Mouse (Mus musculus) MEL (cell line): ENCODE measurements around the gene Pip4k2b. TPM values are rescaled to one million over a fixed set of nuclear protein-coding genes. Genes with fewer than 3 reads are reported as not detected.
A peak's percentile ranks its signal among the peaks of the same experiment; 100 is the strongest.

Experiments
- DNase-seq: peaks from one replicate; pipeline ENCODE4 v3.0.0; 2011; ENCODE audit warnings: low read depth, low spot score
- H3K27ac ChIP-seq: 2 replicates; pipeline ENCODE4 v1.5.1; 2012; ENCODE audit warnings: low read depth, mild to moderate bottlenecking, control low read depth, low read length, moderate library complexity; ENCODE audit not compliant: control insufficient read depth
- H3K27me3 ChIP-seq, 2 experiments: fragments of 150-350 bp in 1 of 2; sonication (generic) in 1 of 2; 2 replicates each; pipeline ENCODE4 v1.6.1; 2012; ENCODE audit warnings: low read length in 2 of 2, mild to moderate bottlenecking in 2 of 2, improper control_type of control experiment in 1 of 2, moderate library complexity in 1 of 2; ENCODE audit not compliant: insufficient read depth in 2 of 2, control insufficient read depth in 1 of 2
- H3K36me3 ChIP-seq, 2 experiments: 2 replicates each; pipeline ENCODE4 v1.6.1; 2012 to 2014; ENCODE audit warnings: low read length in 2 of 2, improper control_type of control experiment in 1 of 2, inconsistent platforms in 1 of 2, mild to moderate bottlenecking in 1 of 2; ENCODE audit not compliant: insufficient read depth in 2 of 2, control insufficient read depth in 1 of 2
- H3K4me1 ChIP-seq, 2 experiments: fragments of 150-350 bp in 1 of 2; sonication (generic) in 1 of 2; 2 replicates each; pipeline ENCODE4 v1.6.1; 2012; ENCODE audit warnings: low read length in 2 of 2, improper control_type of control experiment in 1 of 2, mild to moderate bottlenecking in 1 of 2; ENCODE audit not compliant: insufficient read depth in 2 of 2, control insufficient read depth in 1 of 2
- H3K4me3 ChIP-seq, 2 experiments: fragments of 150-350 bp in 1 of 2; sonication (generic) in 1 of 2; 2 replicates each; pipeline ENCODE4 v1.5.1; 2012; ENCODE audit warnings: low read depth in 2 of 2, low read length in 2 of 2, mild to moderate bottlenecking in 2 of 2, moderate library complexity in 2 of 2, control low read depth in 1 of 2, improper control_type of control experiment in 1 of 2; ENCODE audit not compliant: control insufficient read depth in 1 of 2, insufficient read depth in 1 of 2
- H3K79me2 ChIP-seq: 2 replicates; pipeline ENCODE4 v1.6.1; 2012; ENCODE audit warnings: mild to moderate bottlenecking, low read length, moderate library complexity; ENCODE audit not compliant: control insufficient read depth, poor library complexity, insufficient read depth
- H3K9ac ChIP-seq: 2 replicates; pipeline ENCODE4 v1.6.1; 2012; ENCODE audit warnings: low read depth, mild to moderate bottlenecking, control low read depth, low read length, moderate library complexity; ENCODE audit not compliant: control insufficient read depth, poor library complexity, severe bottlenecking
- H3K9me3 ChIP-seq: fragments of 150-350 bp; sonication (generic); replicated peaks from 2 replicates; pipeline ENCODE4 v1.6.1; 2012; ENCODE audit warnings: mild to moderate bottlenecking, low read length, improper control_type of control experiment, moderate library complexity; ENCODE audit not compliant: insufficient read depth
- CTCF ChIP-seq, 3 experiments: IDR thresholded peaks in 2 of 3; conservative IDR thresholded peaks in 1 of 3; 2 replicates each; pipeline ENCODE4 v1.5.1; 2011 to 2012; ENCODE audit warnings: low read length in 3 of 3, low read depth in 2 of 3, mild to moderate bottlenecking in 2 of 3, improper control_type of control experiment in 1 of 3, inconsistent platforms in 1 of 3, mixed read lengths in 1 of 3, moderate library complexity in 1 of 3; ENCODE audit not compliant: control insufficient read depth in 1 of 3, insufficient read depth in 1 of 3, poor library complexity in 1 of 3, severe bottlenecking in 1 of 3
- ELF1 ChIP-seq: IDR thresholded peaks from 2 replicates; pipeline ENCODE4 v1.6.1; 2014; ENCODE audit warnings: low read depth, mild to moderate bottlenecking, inconsistent platforms, low read length, improper control_type of control experiment, moderate library complexity
- GABPA ChIP-seq: IDR thresholded peaks from 2 replicates; pipeline ENCODE4 v1.6.1; 2012; ENCODE audit warnings: low read depth, mild to moderate bottlenecking, inconsistent platforms, low read length, improper control_type of control experiment, moderate library complexity
- GATA1 ChIP-seq: IDR thresholded peaks from 2 replicates; pipeline ENCODE4 v1.6.1; 2011; ENCODE audit warnings: low read depth, low read length, improper control_type of control experiment
- HCFC1 ChIP-seq: IDR thresholded peaks from 2 replicates; pipeline ENCODE4 v1.6.1; 2012; ENCODE audit warnings: low read depth, mild to moderate bottlenecking, inconsistent platforms, low read length, improper control_type of control experiment, moderate library complexity
- MAFK ChIP-seq: IDR thresholded peaks from 2 replicates; pipeline ENCODE4 v1.6.1; 2011; ENCODE audit warnings: low read depth, mild to moderate bottlenecking, low read length, improper control_type of control experiment, borderline replicate concordance
- MAX ChIP-seq: IDR thresholded peaks from 2 replicates; pipeline ENCODE4 v1.6.1; 2011; ENCODE audit warnings: low read length, improper control_type of control experiment
- MAZ ChIP-seq: IDR thresholded peaks from 2 replicates; pipeline ENCODE4 v1.6.1; 2012; ENCODE audit warnings: low read depth, mild to moderate bottlenecking, inconsistent platforms, low read length, improper control_type of control experiment
- MEF2A ChIP-seq: IDR thresholded peaks from 2 replicates; pipeline ENCODE4 v1.6.1; 2014; ENCODE audit warnings: low read depth, mild to moderate bottlenecking, inconsistent platforms, low read length, improper control_type of control experiment; ENCODE audit not compliant: poor library complexity, insufficient replicate concordance, severe bottlenecking; ENCODE audit errors: extremely low read depth
- MYC ChIP-seq: IDR thresholded peaks from 2 replicates; pipeline ENCODE4 v1.6.1; 2011; ENCODE audit warnings: low read depth, mild to moderate bottlenecking, low read length, improper control_type of control experiment, moderate library complexity
- NELFE ChIP-seq: IDR thresholded peaks from 2 replicates; pipeline ENCODE4 v1.6.1; 2011; ENCODE audit warnings: low read depth, low read length, improper control_type of control experiment
- NRF1 ChIP-seq: IDR thresholded peaks from 2 replicates; pipeline ENCODE4 v1.6.1; 2014; ENCODE audit warnings: low read depth, mild to moderate bottlenecking, inconsistent platforms, low read length, improper control_type of control experiment, moderate library complexity; ENCODE audit not compliant: poor library complexity, insufficient read depth, severe bottlenecking
- POLR2A ChIP-seq, 2 experiments: IDR thresholded peaks; 2 replicates each; pipeline ENCODE4 v1.6.1; 2011 to 2012; ENCODE audit warnings: low read length in 2 of 2, mild to moderate bottlenecking in 2 of 2, control low read depth in 1 of 2, improper control_type of control experiment in 1 of 2, low read depth in 1 of 2, moderate library complexity in 1 of 2; ENCODE audit not compliant: control insufficient read depth in 1 of 2, insufficient read depth in 1 of 2, poor library complexity in 1 of 2
- POLR2AphosphoS5 ChIP-seq: IDR thresholded peaks from 2 replicates; pipeline ENCODE4 v1.6.1; 2012; ENCODE audit warnings: low read depth, borderline replicate concordance, mild to moderate bottlenecking, inconsistent platforms, low read length, moderate library complexity, mixed read lengths
- RAD21 ChIP-seq: IDR thresholded peaks from 2 replicates; pipeline ENCODE4 v1.6.1; 2011; ENCODE audit warnings: mild to moderate bottlenecking, low read depth, low read length, improper control_type of control experiment
- RCOR1 ChIP-seq: IDR thresholded peaks from 2 replicates; pipeline ENCODE4 v1.6.1; 2012; ENCODE audit warnings: low read depth, mild to moderate bottlenecking, inconsistent platforms, low read length, improper control_type of control experiment
- TAL1 ChIP-seq: IDR thresholded peaks from 2 replicates; pipeline ENCODE4 v1.6.1; 2012; ENCODE audit warnings: mild to moderate bottlenecking, inconsistent platforms, low read length, moderate library complexity, mixed read lengths
- TBP ChIP-seq: IDR thresholded peaks from 2 replicates; pipeline ENCODE4 v1.8.0; 2011; ENCODE audit warnings: low read depth, low read length, improper control_type of control experiment
- UBTF ChIP-seq: IDR thresholded peaks from 2 replicates; pipeline ENCODE4 v1.6.1; 2012; ENCODE audit warnings: low read depth, mild to moderate bottlenecking, inconsistent platforms, low read length, improper control_type of control experiment, moderate library complexity, borderline replicate concordance; ENCODE audit not compliant: insufficient read depth
- ZC3H11A ChIP-seq: IDR thresholded peaks from 2 replicates; pipeline ENCODE4 v1.6.1; 2012; ENCODE audit warnings: low read depth, mild to moderate bottlenecking, inconsistent platforms, low read length, improper control_type of control experiment
- ZKSCAN1 ChIP-seq: IDR thresholded peaks from 2 replicates; pipeline ENCODE4 v1.6.1; 2012; ENCODE audit warnings: low read depth, mild to moderate bottlenecking, inconsistent platforms, low read length, improper control_type of control experiment, moderate library complexity
- polyA plus RNA-seq, 2 experiments: library from polyadenylated mRNA; stranded (reverse) in 1 of 2; unstranded in 1 of 2; fragments of >175 nt in 1 of 2; fragments of >200 nt in 1 of 2; gene quantifications; 2 replicates each; pipeline versions ENCODE4 v1.2.1 to v1.2.4; 2012; ENCODE audit warnings: low replicate concordance in 2 of 2, low read depth in 1 of 2; ENCODE audit not compliant: insufficient read length in 2 of 2, insufficient read depth in 1 of 2, missing spikeins in 1 of 2
- total RNA-seq: library from RNA; depleted of rRNA; stranded (reverse); fragments of 300-350 nt; gene quantifications from 2 replicates; pipeline ENCODE4 v1.2.3, GENCODE M21; 2012

The Pip4k2b gene
- total and polyA plus RNA-seq, 3 experiments, result 40.2 to 57.3 (median 43.4) TPM

DNA sequence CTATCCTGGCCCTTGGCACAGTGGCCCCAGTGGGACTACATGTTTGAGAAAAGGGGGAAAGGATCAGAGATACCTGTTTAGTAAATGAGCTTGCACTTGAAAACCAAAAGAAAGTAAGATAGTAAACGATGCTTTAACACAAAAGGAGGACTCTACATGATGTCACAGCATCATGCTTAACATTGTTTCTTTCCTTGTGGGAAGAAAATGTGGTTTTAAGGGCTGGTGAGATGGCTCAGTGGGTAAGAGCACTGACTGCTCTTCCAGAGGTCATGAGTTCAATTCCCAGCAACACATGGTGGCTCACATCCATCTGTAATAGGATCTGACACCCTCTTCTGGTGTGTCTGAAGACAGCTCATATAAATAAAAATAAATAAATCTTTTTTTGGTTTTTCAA, 13.6 kb upstream of the Pip4k2b start:
- no peak for DNase-seq
- TF ChIP-seq TBP (peak; percentile 95), MAX (no peak)
- H3K27ac ChIP-seq, result no peak overlapping the region
- H3K36me3 ChIP-seq, result peaks cover 0 to 8% of the 10 kb centered on the region in 2 experiments; a peak in 2 of 4 replicates
- no peaks in the 10 kb centered on the region for H3K9me3 ChIP-seq
- no peak overlapping the region for H3K4me3 ChIP-seq
- no peak overlapping the region for H3K9ac ChIP-seq
- peaks cover 0 to 3% of the 10 kb centered on the region in 2 experiments; a peak in 1 of 4 replicates for H3K4me1 ChIP-seq
- no peaks in the 10 kb centered on the region for H3K79me2 ChIP-seq
- H3K27me3 ChIP-seq, result no peaks in the 10 kb centered on the region

GRCm38 (mm10) chr11:97753277-97753676, 8.8 kb upstream of the Pip4k2b start:
- H3K27ac ChIP-seq, result no peak overlapping the region
- H3K79me2 ChIP-seq, result no peaks in the 10 kb centered on the region
- H3K4me3 ChIP-seq, result no peak overlapping the region
- H3K4me1 ChIP-seq, result peaks cover 2 to 3% of the 10 kb centered on the region in 2 experiments; a peak in 2 of 4 replicates
- no peaks in the 10 kb centered on the region for H3K27me3 ChIP-seq
- H3K36me3 ChIP-seq, result peaks cover 6 to 9% of the 10 kb centered on the region in 2 experiments
- DNase-seq, result no peak
- no peak overlapping the region for H3K9ac ChIP-seq
- TF ChIP-seq MAZ, result no peak
- no peak for TF ChIP-seq POLR2A (IDR thresholded peaks at IDR 0.05; ENCODE audit: control insufficient read depth in 1 of 2, insufficient read depth in 1 of 2, low read depth in 1 of 2, low read length in 2 of 2, poor library complexity in 1 of 2)
- no peaks in the 10 kb centered on the region for H3K9me3 ChIP-seq

DNA sequence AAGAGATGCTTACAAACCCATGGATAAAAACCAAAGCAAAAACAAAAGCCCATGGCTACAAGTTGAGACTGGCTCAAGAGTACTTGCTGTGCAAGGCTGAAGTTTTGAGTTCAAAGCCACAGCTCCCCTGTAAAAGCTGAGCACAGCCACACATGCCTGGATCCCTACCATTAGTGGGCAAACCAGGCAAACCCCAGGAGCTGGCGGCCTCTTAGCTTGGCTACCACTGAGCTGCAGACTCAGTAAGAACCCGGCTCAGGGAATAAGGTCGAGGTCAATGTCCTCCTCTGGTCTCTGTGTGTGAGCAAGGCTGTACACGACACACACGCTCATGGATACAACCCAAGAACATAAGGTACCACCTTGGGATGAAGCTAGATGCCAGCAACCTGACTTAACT, 4.0 kb upstream of the Pip4k2b start:
- Histone ChIP-seq H3K36me3 (peaks cover 2 to 11% of the 10 kb centered on the region in 2 experiments; a peak in 3 of 4 replicates), H3K27ac (no peak overlapping the region)
- no peak for DNase-seq

More for the DNA sequence above, 4.0 kb upstream of the Pip4k2b start:
- Histone ChIP-seq H3K9ac (no peak overlapping the region), H3K9me3 (no peaks in the 10 kb centered on the region), H3K27me3 (no peaks in the 10 kb centered on the region), H3K4me3 (no peak overlapping the region), H3K79me2 (peaks cover 11% of the 10 kb centered on the region), H3K4me1 (peaks cover under 1 to 2% of the 10 kb centered on the region in 2 experiments; a peak in 1 of 4 replicates)
- TF ChIP-seq MEF2A (no peak), TAL1 (no peak), GABPA (no peak), MYC (no peak), NELFE (no peak), ELF1 (no peak), RCOR1 (no peak), RAD21 (no peak), POLR2AphosphoS5 (no peak), MAFK (no peak), ZC3H11A (no peak), HCFC1 (no peak), ZKSCAN1 (no peak), UBTF (no peak), CTCF (IDR thresholded peaks at IDR 0.05 in 2 of 3, conservative IDR thresholded peaks at IDR 0.05 in 1 of 3; ENCODE audit: control insufficient read depth in 1 of 3, insufficient read depth in 1 of 3, low read depth in 2 of 3, low read length in 3 of 3, poor library complexity in 1 of 3, severe bottlenecking in 1 of 3) (no peak), GATA1 (no peak), NRF1 (no peak), POLR2A (IDR thresholded peaks at IDR 0.05; ENCODE audit: control insufficient read depth in 1 of 2, insufficient read depth in 1 of 2, low read depth in 1 of 2, low read length in 2 of 2, poor library complexity in 1 of 2) (no peak), MAZ (no peak)
